Mouse (Mus musculus) forebrain, embryonic 14.5 days (tissue): ENCODE data around the gene Zbtb40. TPM values are rescaled to one million over a fixed set of nuclear protein-coding genes. Genes with fewer than 3 reads are reported as not detected.
A peak's percentile ranks its signal among the peaks of the same experiment; 100 is the strongest.

ENCODE experiments used
- ATAC-seq: fragments of 200-750 bp; cut with Nextera tagmentation; 2 replicates; pipeline ENCODE4 v1.8.0; 2017; ENCODE audit warnings: mild to moderate bottlenecking, moderate library complexity
- DNase-seq: peaks from one replicate; pipeline ENCODE4 v3.0.0-alpha.2; 2015; ENCODE audit warnings: low spot score
- H3K27ac ChIP-seq: fragments of 300-500 bp; sonication (generic); 2 replicates; pipeline ENCODE4 v1.5.1; 2014; ENCODE audit warnings: low read depth, mild to moderate bottlenecking, control low read depth, low read length, moderate library complexity
- H3K27me3 ChIP-seq: fragments of 300-500 bp; sonication (generic); replicated peaks from 2 replicates; pipeline ENCODE4 v1.6.1; 2014; ENCODE audit warnings: low read length, control low read depth, mixed read lengths; ENCODE audit not compliant: control insufficient read depth, insufficient read depth
- H3K36me3 ChIP-seq: fragments of 300-500 bp; sonication (generic); 2 replicates; pipeline ENCODE4 v1.6.1; 2014; ENCODE audit warnings: low read length, control low read depth; ENCODE audit not compliant: control insufficient read depth, insufficient read depth
- H3K4me1 ChIP-seq: fragments of 300-500 bp; sonication (generic); 2 replicates; pipeline ENCODE4 v1.6.1; 2014; ENCODE audit warnings: antibody characterized with exemption, low read length, control low read depth; ENCODE audit not compliant: control insufficient read depth, insufficient read depth
- H3K4me2 ChIP-seq: fragments of 300-500 bp; sonication (generic); 2 replicates; pipeline ENCODE4 v1.6.1; 2014; ENCODE audit warnings: mild to moderate bottlenecking, control low read depth, low read length
- H3K4me3 ChIP-seq: fragments of 300-500 bp; sonication (generic); 2 replicates; pipeline ENCODE4 v1.5.1; 2014; ENCODE audit warnings: low read depth, low read length, control low read depth
- H3K9ac ChIP-seq: fragments of 300-500 bp; sonication (generic); 2 replicates; pipeline ENCODE4 v1.6.1; 2014; ENCODE audit warnings: mild to moderate bottlenecking, low read length, control low read depth, moderate library complexity
- H3K9me3 ChIP-seq: fragments of 300-500 bp; sonication (generic); replicated peaks from 2 replicates; pipeline ENCODE4 v1.6.1; 2016; ENCODE audit warnings: low read length, control low read depth, mixed read lengths; ENCODE audit not compliant: control insufficient read depth
- WGBS: fragments of 180-500 bp; shearing (Covaris S2); extraction: QIAGEN DNeasy Blood & Tissue Kit; methylation state at CpG from one replicate; pipeline ENCODE4 v1.1.7; 2014; 5-methylcytosine and 5-hydroxymethylcytosine counted together
- polyA plus RNA-seq: library from polyadenylated mRNA; unstranded; fragments of >200 nt; fragmentation: Nextera tagmentation; extraction: Ambion mirVana; gene quantifications from 2 replicates; pipeline ENCODE4 v1.2.1, GENCODE M21; 2014

Gene Zbtb40
- polyA plus RNA-seq, 1 experiment from 2014 or later: 2.8 TPM

DNA sequence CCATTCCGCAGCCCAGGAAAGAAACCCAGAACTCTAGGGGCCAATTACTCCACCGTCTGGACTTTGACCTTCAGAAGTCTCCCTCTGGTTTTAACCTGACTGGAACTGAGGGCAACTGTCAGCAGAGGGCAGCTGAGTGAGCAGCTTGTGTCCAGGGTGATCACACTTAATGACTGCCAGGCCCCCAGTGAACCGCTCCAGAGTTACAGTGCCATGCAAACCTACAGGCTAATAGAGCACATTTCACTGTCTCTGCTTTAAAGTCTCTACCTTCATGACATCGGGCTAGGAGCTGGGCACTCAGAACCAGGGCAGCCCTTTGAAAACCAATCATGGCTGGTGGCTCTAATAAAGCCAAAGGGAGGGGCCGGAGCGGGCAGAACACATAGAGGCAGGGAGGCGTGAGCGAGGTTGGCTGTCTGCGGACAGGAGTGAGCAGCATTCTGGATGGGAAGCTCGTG is 7.4 kb downstream of the Zbtb40 start:
- Histone ChIP-seq H3K9ac (no peak overlapping the region), H3K4me3 (no peak overlapping the region), H3K9me3 (no peaks in the 10 kb centered on the region), H3K27me3 (no peaks in the 10 kb centered on the region), H3K4me1 (peaks cover 19% of the 10 kb centered on the region), H3K36me3 (no peaks in the 10 kb centered on the region), H3K27ac (no peak overlapping the region), H3K4me2 (no peak overlapping the region)
- no peak for DNase-seq
- 61% methylated on average over 10 of the region's 10 CpGs for WGBS
- ATAC-seq: no peak

- no peaks in the 10 kb centered on the region for H3K27me3 ChIP-seq
- ATAC-seq (no peak), DNase-seq (no peak)
- H3K4me2 ChIP-seq: no peak overlapping the region
- no peak overlapping the region for H3K9ac ChIP-seq
- H3K4me1 ChIP-seq: peaks cover 17% of the 10 kb centered on the region
- no peaks in the 10 kb centered on the region for H3K36me3 ChIP-seq
- WGBS: 97% methylated on average over 7 of the region's 7 CpGs
- H3K27ac ChIP-seq: no peak overlapping the region
- no peak overlapping the region for H3K4me3 ChIP-seq
- no peaks in the 10 kb centered on the region for H3K9me3 ChIP-seq
Observed at GRCm38 (mm10) chr4:137039441-137039840, 9.2 kb downstream of the Zbtb40 start.

DNA sequence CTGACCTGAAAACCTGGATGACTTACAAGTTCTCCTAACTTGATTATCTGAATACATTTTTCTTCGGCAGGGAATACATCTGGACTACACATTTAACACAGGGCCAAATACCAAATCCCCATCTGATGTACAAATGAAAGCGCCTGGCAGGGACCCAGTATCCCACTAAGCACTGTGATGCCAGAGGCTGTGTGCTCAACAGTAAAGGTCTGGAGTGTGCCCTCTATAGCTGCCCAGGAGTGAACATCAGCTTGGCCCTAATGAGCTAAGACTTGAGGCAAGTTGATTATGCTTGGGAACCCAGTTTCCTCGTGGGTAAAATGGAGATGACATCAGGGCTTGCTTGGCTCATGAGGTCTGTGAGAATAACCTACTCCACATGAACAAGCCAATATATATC is 10.1 kb downstream of the Zbtb40 start:
- no peak overlapping the region for H3K4me3 ChIP-seq
- no peak overlapping the region for H3K27ac ChIP-seq
- H3K9me3 ChIP-seq: no peaks in the 10 kb centered on the region
- no peak for DNase-seq
- peaks cover 8% of the 10 kb centered on the region for H3K4me1 ChIP-seq
- ATAC-seq: no peak
- H3K36me3 ChIP-seq: no peaks in the 10 kb centered on the region
- no peaks in the 10 kb centered on the region for H3K27me3 ChIP-seq
- 44% methylated on average over 3 of the region's 3 CpGs for WGBS
- no peak overlapping the region for H3K4me2 ChIP-seq
- no peak overlapping the region for H3K9ac ChIP-seq

DNA sequence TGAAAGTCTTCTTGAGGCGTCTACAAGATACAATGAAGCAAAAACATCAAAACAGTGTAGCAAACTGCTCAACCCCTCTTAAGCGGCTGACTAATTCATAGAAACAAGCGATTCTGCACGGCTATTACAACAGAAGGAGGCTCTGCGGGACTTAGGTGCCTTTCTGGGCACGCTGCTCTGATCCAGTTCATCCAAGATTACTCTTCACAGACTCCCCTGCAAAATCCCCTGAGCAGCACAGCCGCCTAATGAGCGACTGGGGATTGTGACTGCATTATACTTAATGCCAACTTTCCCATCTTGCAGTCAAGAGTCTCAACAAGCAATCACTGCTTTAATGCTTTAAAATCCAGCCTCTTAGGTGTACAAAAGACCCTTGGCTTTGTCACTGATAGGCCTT is 10.5 kb downstream of the Zbtb40 start:
- no peak overlapping the region for H3K27ac ChIP-seq
- H3K4me3 ChIP-seq: no peak overlapping the region
- DNase-seq (peak; percentile 30), ATAC-seq (no peak)
- 14% methylated on average over 8 of the region's 8 CpGs for WGBS
- no peak overlapping the region for H3K4me2 ChIP-seq
- no peaks in the 10 kb centered on the region for H3K36me3 ChIP-seq
- H3K27me3 ChIP-seq: no peaks in the 10 kb centered on the region
- H3K9me3 ChIP-seq: no peaks in the 10 kb centered on the region
- no peak overlapping the region for H3K9ac ChIP-seq
- H3K4me1 ChIP-seq: peaks cover 8% of the 10 kb centered on the region; the same call in 1 of the 2 replicates

- Histone ChIP-seq H3K9me3 (no peaks in the 10 kb centered on the region), H3K9ac (no peak overlapping the region), H3K27ac (no peak overlapping the region), H3K4me2 (no peak overlapping the region), H3K4me3 (no peak overlapping the region), H3K4me1 (peaks cover 6% of the 10 kb centered on the region; the same call in 1 of the 2 replicates), H3K36me3 (no peaks in the 10 kb centered on the region), H3K27me3 (no peaks in the 10 kb centered on the region)
- ATAC-seq (no peak), DNase-seq (no peak)
- WGBS: 50% methylated on average over 7 of the region's 7 CpGs
Observed at GRCm38 (mm10) chr4:137033115-137033887, 15.3 kb downstream of the Zbtb40 start.

- Histone ChIP-seq H3K9me3 (no peaks in the 10 kb centered on the region), H3K27me3 (no peaks in the 10 kb centered on the region), H3K9ac (no peak overlapping the region), H3K36me3 (no peaks in the 10 kb centered on the region), H3K4me2 (no peak overlapping the region), H3K4me3 (no peak overlapping the region), H3K27ac (no peak overlapping the region), H3K4me1 (peaks cover 8% of the 10 kb centered on the region; the same call in 1 of the 2 replicates)
- ATAC-seq (no peak), DNase-seq (no peak)
- WGBS: 85% methylated on average over 4 of the region's 4 CpGs
Observed at GRCm38 (mm10) chr4:137032456-137032855, 16.1 kb downstream of the Zbtb40 start.

DNA sequence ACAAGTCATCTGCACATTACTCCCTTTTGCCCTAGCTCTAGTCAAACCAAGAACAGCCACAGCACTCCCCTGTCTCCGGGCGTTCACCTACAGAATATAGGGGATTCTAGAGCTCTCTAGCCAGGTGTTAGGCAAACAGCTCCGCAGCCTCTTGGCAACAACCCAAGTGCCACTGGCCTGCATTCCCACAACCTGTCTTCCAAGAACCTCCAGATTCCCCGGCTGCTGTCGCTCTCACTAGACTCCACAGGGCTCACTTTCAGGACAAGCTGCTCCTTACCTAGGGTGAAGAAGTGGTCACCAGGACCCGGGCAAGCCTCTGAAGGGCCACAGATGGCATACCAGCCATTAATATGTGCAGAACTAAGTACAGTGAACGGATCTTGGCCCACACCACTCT is 17.3 kb downstream of the Zbtb40 start:
- WGBS: 87% methylated on average over 7 of the region's 7 CpGs
- Histone ChIP-seq H3K4me3 (no peak overlapping the region), H3K36me3 (no peaks in the 10 kb centered on the region), H3K27me3 (no peaks in the 10 kb centered on the region), H3K4me2 (no peak overlapping the region), H3K9ac (no peak overlapping the region), H3K9me3 (no peaks in the 10 kb centered on the region), H3K27ac (no peak overlapping the region), H3K4me1 (peaks cover 8% of the 10 kb centered on the region; the same call in 1 of the 2 replicates)
- no peak for ATAC-seq
- no peak for DNase-seq

DNA sequence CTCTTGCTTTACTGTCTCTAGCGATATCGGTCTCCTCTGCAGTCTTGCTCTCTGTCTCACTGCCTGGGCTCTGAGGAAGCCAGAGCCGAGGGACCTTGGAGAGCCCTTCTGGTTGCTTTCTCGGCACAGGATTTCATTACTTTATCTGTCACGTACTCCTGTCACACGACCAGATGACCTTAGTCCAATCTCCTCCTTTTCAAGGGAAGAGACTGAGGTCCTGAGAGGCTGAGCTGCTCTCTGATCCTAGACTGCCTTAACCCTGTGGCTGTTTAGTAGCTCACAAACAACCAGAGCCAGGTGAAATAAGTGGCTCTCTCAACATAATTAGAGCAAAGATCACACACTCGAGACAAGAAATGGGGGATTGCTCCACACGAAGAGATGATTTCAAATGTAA is 19.3 kb downstream of the Zbtb40 start:
- ATAC-seq (no peak), DNase-seq (no peak)
- no peaks in the 10 kb centered on the region for H3K27me3 ChIP-seq
- H3K4me3 ChIP-seq: no peak overlapping the region
- H3K9ac ChIP-seq: no peak overlapping the region
- no peak overlapping the region for H3K27ac ChIP-seq
- no peak overlapping the region for H3K4me2 ChIP-seq
- WGBS: 80% methylated on average over 8 of the region's 8 CpGs
- no peaks in the 10 kb centered on the region for H3K9me3 ChIP-seq
- no peaks in the 10 kb centered on the region for H3K36me3 ChIP-seq
- H3K4me1 ChIP-seq: peaks cover 8% of the 10 kb centered on the region; the same call in 1 of the 2 replicates

DNA sequence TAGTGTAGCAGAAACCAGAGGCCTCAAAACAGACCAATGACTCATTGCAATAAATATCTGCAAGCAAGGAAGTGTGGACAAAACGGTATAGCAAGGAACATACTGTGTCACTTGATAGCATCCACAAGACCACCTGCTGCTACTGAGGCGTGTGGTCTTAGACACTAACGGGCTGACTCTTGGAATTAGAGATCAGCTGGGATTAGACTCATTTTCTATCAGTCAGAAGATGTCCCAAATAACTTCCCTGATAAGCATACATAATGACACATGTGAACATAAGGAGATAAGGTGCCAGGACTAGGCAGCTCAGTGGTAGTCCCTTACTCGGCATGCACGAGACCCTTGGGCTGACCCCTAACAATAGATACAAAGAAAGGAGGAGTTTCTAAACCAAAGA is 21.6 kb downstream of the Zbtb40 start:
- Histone ChIP-seq H3K36me3 (no peaks in the 10 kb centered on the region), H3K9ac (no peak overlapping the region), H3K4me2 (no peak overlapping the region), H3K9me3 (no peaks in the 10 kb centered on the region), H3K4me1 (0 out of 2 replicates have a peak, but pooled peaks cover 2% of the 10 kb centered on the region), H3K4me3 (no peak overlapping the region), H3K27ac (no peak overlapping the region), H3K27me3 (no peaks in the 10 kb centered on the region)
- DNase-seq (no peak), ATAC-seq (no peak)
- 39% methylated on average over 5 of the region's 5 CpGs for WGBS
